Mouse (Mus musculus) kidney, embryonic 16.5 days (tissue): ENCODE measurements around the gene Adarb2. TPM values are rescaled to one million over a fixed set of nuclear protein-coding genes. Genes with fewer than 3 reads are reported as not detected.

Experiments
- ATAC-seq: fragments of 200-750 bp; cut with Nextera tagmentation; 2 replicates; pipeline ENCODE4 v1.8.0; 2017; ENCODE audit warnings: moderate TSS enrichment; ENCODE audit not compliant: low FRiP score, low TSS enrichment
- H3K27ac ChIP-seq: fragments of 300-500 bp; sonication (generic); 2 replicates; pipeline ENCODE4 v1.5.1; 2014; ENCODE audit warnings: low read length
- H3K27me3 ChIP-seq: fragments of 300-500 bp; sonication (generic); 2 replicates; pipeline ENCODE4 v1.6.1; 2014; ENCODE audit warnings: low read length, control low read depth, mixed read lengths; ENCODE audit not compliant: insufficient read depth
- H3K36me3 ChIP-seq: fragments of 300-500 bp; sonication (generic); 2 replicates; pipeline ENCODE4 v1.6.1; 2014; ENCODE audit warnings: low read length, control low read depth, mixed read lengths; ENCODE audit not compliant: insufficient read depth
- H3K4me1 ChIP-seq: fragments of 300-500 bp; sonication (generic); 2 replicates; pipeline ENCODE4 v1.6.1; 2014; ENCODE audit warnings: low read length, control low read depth, mixed read lengths; ENCODE audit not compliant: insufficient read depth
- H3K4me2 ChIP-seq: fragments of 300-500 bp; sonication (generic); replicated peaks from 2 replicates; pipeline ENCODE4 v1.6.1; 2014; ENCODE audit warnings: low read depth, low read length
- H3K4me3 ChIP-seq: fragments of 300-500 bp; sonication (generic); 2 replicates; pipeline ENCODE4 v1.5.1; 2014; ENCODE audit warnings: mild to moderate bottlenecking, low read length
- H3K9ac ChIP-seq: fragments of 300-500 bp; sonication (generic); replicated peaks from 2 replicates; pipeline ENCODE4 v1.6.1; 2014; ENCODE audit warnings: low read length
- H3K9me3 ChIP-seq: fragments of 300-500 bp; sonication (generic); 2 replicates; pipeline ENCODE4 v1.6.1; 2016; ENCODE audit warnings: low read length, control low read depth
- WGBS: fragments of 180-500 bp; shearing (Covaris S2); extraction: QIAGEN DNeasy Blood & Tissue Kit; methylation state at CpG from one replicate; pipeline ENCODE4 v1.1.7; 2014; 5-methylcytosine and 5-hydroxymethylcytosine counted together
- polyA plus RNA-seq: library from polyadenylated mRNA; unstranded; fragments of >200 nt; fragmentation: Nextera tagmentation; extraction: Ambion mirVana; gene quantifications from 2 replicates; pipeline ENCODE4 v1.2.1, GENCODE M21; 2015

Gene Adarb2
- polyA plus RNA-seq, 1 experiment from 2014 or later: 0.21 TPM

GRCm38 (mm10) chr13:8439188-8439835 lies 236.6 kb downstream of the Adarb2 start:
- no peak overlapping the region for H3K4me2 ChIP-seq
- no peak overlapping the region for H3K4me3 ChIP-seq
- no peaks in the 10 kb centered on the region; the same call in 1 of the 2 replicates for H3K9me3 ChIP-seq
- no peak overlapping the region for H3K27ac ChIP-seq
- WGBS: 90% methylated on average over 4 of the region's 4 CpGs
- ATAC-seq: no peak
- no peak overlapping the region for H3K9ac ChIP-seq
- no peaks in the 10 kb centered on the region for H3K27me3 ChIP-seq
- no peaks in the 10 kb centered on the region for H3K36me3 ChIP-seq
- H3K4me1 ChIP-seq: no peaks in the 10 kb centered on the region

- Histone ChIP-seq H3K4me2 (no peak overlapping the region), H3K27ac (no peak overlapping the region), H3K9ac (no peak overlapping the region), H3K4me1 (no peaks in the 10 kb centered on the region), H3K9me3 (no peaks in the 10 kb centered on the region), H3K27me3 (no peaks in the 10 kb centered on the region), H3K4me3 (no peak overlapping the region), H3K36me3 (no peaks in the 10 kb centered on the region)
- WGBS: 84% methylated on average over 2 of the region's 2 CpGs
- ATAC-seq: no peak
These were observed 242.7 kb downstream of the Adarb2 start for GRCm38 (mm10) chr13:8445415-8445814.

- Histone ChIP-seq H3K4me1 (no peaks in the 10 kb centered on the region), H3K4me2 (no peak overlapping the region), H3K27me3 (no peaks in the 10 kb centered on the region), H3K36me3 (no peaks in the 10 kb centered on the region), H3K9ac (no peak overlapping the region), H3K4me3 (no peak overlapping the region), H3K9me3 (no peaks in the 10 kb centered on the region), H3K27ac (no peak overlapping the region)
- ATAC-seq: peak; percentile 71; the same call in 1 of the 2 replicates
- 23% methylated on average over 8 of the region's 8 CpGs for WGBS
These were observed 245.7 kb downstream of the Adarb2 start for GRCm38 (mm10) chr13:8448192-8448879.

- no peak overlapping the region for H3K27ac ChIP-seq
- no peak overlapping the region for H3K4me2 ChIP-seq
- no peak overlapping the region for H3K9ac ChIP-seq
- WGBS: 87% methylated on average over 4 of the region's 4 CpGs
- no peaks in the 10 kb centered on the region for H3K4me1 ChIP-seq
- H3K36me3 ChIP-seq: no peaks in the 10 kb centered on the region
- no peak overlapping the region for H3K4me3 ChIP-seq
- no peaks in the 10 kb centered on the region for H3K27me3 ChIP-seq
- H3K9me3 ChIP-seq: no peaks in the 10 kb centered on the region
- no peak for ATAC-seq
These were observed 248.9 kb downstream of the Adarb2 start for GRCm38 (mm10) chr13:8451581-8451980.

- WGBS: 72% methylated on average over 3 of the region's 3 CpGs
- no peak for ATAC-seq
These were observed 254.2 kb downstream of the Adarb2 start for GRCm38 (mm10) chr13:8456886-8457285.

GRCm38 (mm10) chr13:8457831-8458230 lies 255.2 kb downstream of the Adarb2 start:
- Histone ChIP-seq H3K27ac (no peak overlapping the region), H3K27me3 (no peaks in the 10 kb centered on the region), H3K9me3 (no peaks in the 10 kb centered on the region), H3K4me3 (no peak overlapping the region), H3K36me3 (no peaks in the 10 kb centered on the region), H3K4me2 (no peak overlapping the region), H3K9ac (no peak overlapping the region), H3K4me1 (no peaks in the 10 kb centered on the region)
- ATAC-seq: no peak
- 82% methylated on average over 3 of the region's 3 CpGs for WGBS

More at GRCm38 (mm10) chr13:8456886-8457285, 254.2 kb downstream of the Adarb2 start:
- H3K36me3 ChIP-seq: no peaks in the 10 kb centered on the region
- no peak overlapping the region for H3K4me3 ChIP-seq
- H3K9ac ChIP-seq: no peak overlapping the region
- H3K4me2 ChIP-seq: no peak overlapping the region
- no peaks in the 10 kb centered on the region for H3K9me3 ChIP-seq
- no peaks in the 10 kb centered on the region for H3K27me3 ChIP-seq
- no peak overlapping the region for H3K27ac ChIP-seq
- no peaks in the 10 kb centered on the region for H3K4me1 ChIP-seq

GRCm38 (mm10) chr13:8467591-8468366 lies 265.1 kb downstream of the Adarb2 start:
- H3K4me1 ChIP-seq: no peaks in the 10 kb centered on the region
- H3K9ac ChIP-seq: no peak overlapping the region
- ATAC-seq: no peak
- no peaks in the 10 kb centered on the region for H3K9me3 ChIP-seq
- no peak overlapping the region for H3K4me3 ChIP-seq
- no peaks in the 10 kb centered on the region for H3K36me3 ChIP-seq
- no peaks in the 10 kb centered on the region for H3K27me3 ChIP-seq
- 74% methylated on average over 12 of the region's 12 CpGs for WGBS
- no peak overlapping the region for H3K4me2 ChIP-seq
- H3K27ac ChIP-seq: no peak overlapping the region

- Histone ChIP-seq H3K4me1 (no peaks in the 10 kb centered on the region), H3K9me3 (no peaks in the 10 kb centered on the region), H3K27ac (no peak overlapping the region), H3K4me2 (no peak overlapping the region), H3K27me3 (no peaks in the 10 kb centered on the region), H3K4me3 (no peak overlapping the region), H3K36me3 (no peaks in the 10 kb centered on the region), H3K9ac (no peak overlapping the region)
- no peak for ATAC-seq
- WGBS: 67% methylated on average over 3 of the region's 3 CpGs
These were observed 273.6 kb downstream of the Adarb2 start for GRCm38 (mm10) chr13:8476237-8476636.

- H3K4me2 ChIP-seq: no peak overlapping the region
- 68% methylated on average over 1 of the region's 1 CpGs for WGBS
- H3K27me3 ChIP-seq: no peaks in the 10 kb centered on the region
- no peak for ATAC-seq
- no peak overlapping the region for H3K27ac ChIP-seq
- H3K36me3 ChIP-seq: no peaks in the 10 kb centered on the region
- H3K9ac ChIP-seq: no peak overlapping the region
- H3K9me3 ChIP-seq: no peaks in the 10 kb centered on the region
- no peak overlapping the region for H3K4me3 ChIP-seq
- no peaks in the 10 kb centered on the region for H3K4me1 ChIP-seq
These were observed 276.1 kb downstream of the Adarb2 start for GRCm38 (mm10) chr13:8478731-8479130.

GRCm38 (mm10) chr13:8479970-8480369 lies 277.3 kb downstream of the Adarb2 start:
- Histone ChIP-seq H3K4me1 (no peaks in the 10 kb centered on the region), H3K9me3 (no peaks in the 10 kb centered on the region), H3K36me3 (no peaks in the 10 kb centered on the region), H3K4me3 (no peak overlapping the region), H3K27me3 (no peaks in the 10 kb centered on the region), H3K9ac (no peak overlapping the region), H3K4me2 (no peak overlapping the region), H3K27ac (no peak overlapping the region)
- no peak for ATAC-seq
